Mouse (Mus musculus): Measurements from ENCODE around the gene Kirrel3.

- TF ChIP-seq CTCF (IDR thresholded peaks at IDR 0.05; ENCODE audit: low read depth) = no peak
- no peak for TF ChIP-seq EP300 (IDR thresholded peaks at IDR 0.05; ENCODE audit: low read depth)
These were observed 249.3 kb downstream of the Kirrel3 start for GRCm38 (mm10) chr9:34734991-34735390.
